Mouse (Mus musculus) MEL (cell line): ENCODE measurements around the gene Nek3. TPM values are rescaled to one million over a fixed set of nuclear protein-coding genes. Genes with fewer than 3 reads are reported as not detected.

Experiments used
- DNase-seq: peaks from one replicate; pipeline ENCODE4 v3.0.0; 2011; ENCODE audit warnings: low read depth, low spot score
- H3K27ac ChIP-seq: 2 replicates; pipeline ENCODE4 v1.5.1; 2012; ENCODE audit warnings: low read depth, mild to moderate bottlenecking, control low read depth, low read length, moderate library complexity; ENCODE audit not compliant: control insufficient read depth
- H3K27me3 ChIP-seq, 2 experiments: fragments of 150-350 bp in 1 of 2; sonication (generic) in 1 of 2; 2 replicates each; pipeline ENCODE4 v1.6.1; 2012; ENCODE audit warnings: low read length in 2 of 2, mild to moderate bottlenecking in 2 of 2, improper control_type of control experiment in 1 of 2, moderate library complexity in 1 of 2; ENCODE audit not compliant: insufficient read depth in 2 of 2, control insufficient read depth in 1 of 2
- H3K36me3 ChIP-seq, 2 experiments: 2 replicates each; pipeline ENCODE4 v1.6.1; 2012 to 2014; ENCODE audit warnings: low read length in 2 of 2, improper control_type of control experiment in 1 of 2, inconsistent platforms in 1 of 2, mild to moderate bottlenecking in 1 of 2; ENCODE audit not compliant: insufficient read depth in 2 of 2, control insufficient read depth in 1 of 2
- H3K4me1 ChIP-seq, 2 experiments: fragments of 150-350 bp in 1 of 2; sonication (generic) in 1 of 2; 2 replicates each; pipeline ENCODE4 v1.6.1; 2012; ENCODE audit warnings: low read length in 2 of 2, improper control_type of control experiment in 1 of 2, mild to moderate bottlenecking in 1 of 2; ENCODE audit not compliant: insufficient read depth in 2 of 2, control insufficient read depth in 1 of 2
- H3K4me3 ChIP-seq, 2 experiments: fragments of 150-350 bp in 1 of 2; sonication (generic) in 1 of 2; 2 replicates each; pipeline ENCODE4 v1.5.1; 2012; ENCODE audit warnings: low read depth in 2 of 2, low read length in 2 of 2, mild to moderate bottlenecking in 2 of 2, moderate library complexity in 2 of 2, control low read depth in 1 of 2, improper control_type of control experiment in 1 of 2; ENCODE audit not compliant: control insufficient read depth in 1 of 2, insufficient read depth in 1 of 2
- H3K79me2 ChIP-seq: 2 replicates; pipeline ENCODE4 v1.6.1; 2012; ENCODE audit warnings: mild to moderate bottlenecking, low read length, moderate library complexity; ENCODE audit not compliant: control insufficient read depth, poor library complexity, insufficient read depth
- H3K9ac ChIP-seq: 2 replicates; pipeline ENCODE4 v1.6.1; 2012; ENCODE audit warnings: low read depth, mild to moderate bottlenecking, control low read depth, low read length, moderate library complexity; ENCODE audit not compliant: control insufficient read depth, poor library complexity, severe bottlenecking
- H3K9me3 ChIP-seq: fragments of 150-350 bp; sonication (generic); replicated peaks from 2 replicates; pipeline ENCODE4 v1.6.1; 2012; ENCODE audit warnings: mild to moderate bottlenecking, low read length, improper control_type of control experiment, moderate library complexity; ENCODE audit not compliant: insufficient read depth
- CHD1 ChIP-seq: IDR thresholded peaks from 2 replicates; pipeline ENCODE4 v1.6.1; 2012; ENCODE audit warnings: low read depth, mild to moderate bottlenecking, inconsistent platforms, low read length, improper control_type of control experiment
- CTCF ChIP-seq, 3 experiments: IDR thresholded peaks in 2 of 3; conservative IDR thresholded peaks in 1 of 3; 2 replicates each; pipeline ENCODE4 v1.5.1; 2011 to 2012; ENCODE audit warnings: low read length in 3 of 3, low read depth in 2 of 3, mild to moderate bottlenecking in 2 of 3, improper control_type of control experiment in 1 of 3, inconsistent platforms in 1 of 3, mixed read lengths in 1 of 3, moderate library complexity in 1 of 3; ENCODE audit not compliant: control insufficient read depth in 1 of 3, insufficient read depth in 1 of 3, poor library complexity in 1 of 3, severe bottlenecking in 1 of 3
- ETS1 ChIP-seq: IDR thresholded peaks from 2 replicates; pipeline ENCODE4 v1.6.1; 2012; ENCODE audit warnings: low read depth, mild to moderate bottlenecking, inconsistent platforms, low read length, improper control_type of control experiment, moderate library complexity
- GATA1 ChIP-seq: IDR thresholded peaks from 2 replicates; pipeline ENCODE4 v1.6.1; 2011; ENCODE audit warnings: low read depth, low read length, improper control_type of control experiment
- KAT2A ChIP-seq: conservative IDR thresholded peaks from 2 replicates; pipeline ENCODE4 v1.6.1; 2012; ENCODE audit warnings: low read depth, low read length, improper control_type of control experiment, inconsistent platforms
- MAFK ChIP-seq: IDR thresholded peaks from 2 replicates; pipeline ENCODE4 v1.6.1; 2011; ENCODE audit warnings: low read depth, mild to moderate bottlenecking, low read length, improper control_type of control experiment, borderline replicate concordance
- MAX ChIP-seq: IDR thresholded peaks from 2 replicates; pipeline ENCODE4 v1.6.1; 2011; ENCODE audit warnings: low read length, improper control_type of control experiment
- MAZ ChIP-seq: IDR thresholded peaks from 2 replicates; pipeline ENCODE4 v1.6.1; 2012; ENCODE audit warnings: low read depth, mild to moderate bottlenecking, inconsistent platforms, low read length, improper control_type of control experiment
- MXI1 ChIP-seq: IDR thresholded peaks from 2 replicates; pipeline ENCODE4 v1.6.1; 2011; ENCODE audit warnings: mild to moderate bottlenecking, low read depth, low read length, improper control_type of control experiment
- MYC ChIP-seq: IDR thresholded peaks from 2 replicates; pipeline ENCODE4 v1.6.1; 2011; ENCODE audit warnings: low read depth, mild to moderate bottlenecking, low read length, improper control_type of control experiment, moderate library complexity
- POLR2AphosphoS2 ChIP-seq: IDR thresholded peaks from 2 replicates; pipeline ENCODE4 v1.6.1; 2011; ENCODE audit warnings: low read length, improper control_type of control experiment
- POLR2AphosphoS5 ChIP-seq: IDR thresholded peaks from 2 replicates; pipeline ENCODE4 v1.6.1; 2012; ENCODE audit warnings: low read depth, borderline replicate concordance, mild to moderate bottlenecking, inconsistent platforms, low read length, moderate library complexity, mixed read lengths
- RAD21 ChIP-seq: IDR thresholded peaks from 2 replicates; pipeline ENCODE4 v1.6.1; 2011; ENCODE audit warnings: mild to moderate bottlenecking, low read depth, low read length, improper control_type of control experiment
- RCOR1 ChIP-seq: IDR thresholded peaks from 2 replicates; pipeline ENCODE4 v1.6.1; 2012; ENCODE audit warnings: low read depth, mild to moderate bottlenecking, inconsistent platforms, low read length, improper control_type of control experiment
- TAL1 ChIP-seq: IDR thresholded peaks from 2 replicates; pipeline ENCODE4 v1.6.1; 2012; ENCODE audit warnings: mild to moderate bottlenecking, inconsistent platforms, low read length, moderate library complexity, mixed read lengths
- UBTF ChIP-seq: IDR thresholded peaks from 2 replicates; pipeline ENCODE4 v1.6.1; 2012; ENCODE audit warnings: low read depth, mild to moderate bottlenecking, inconsistent platforms, low read length, improper control_type of control experiment, moderate library complexity, borderline replicate concordance; ENCODE audit not compliant: insufficient read depth
- ZKSCAN1 ChIP-seq: IDR thresholded peaks from 2 replicates; pipeline ENCODE4 v1.6.1; 2012; ENCODE audit warnings: low read depth, mild to moderate bottlenecking, inconsistent platforms, low read length, improper control_type of control experiment, moderate library complexity
- ZNF384 ChIP-seq: IDR thresholded peaks from 2 replicates; pipeline ENCODE4 v1.6.1; 2012; ENCODE audit warnings: low read depth, mild to moderate bottlenecking, inconsistent platforms, low read length, improper control_type of control experiment
- polyA plus RNA-seq, 2 experiments: library from polyadenylated mRNA; stranded (reverse) in 1 of 2; unstranded in 1 of 2; fragments of >175 nt in 1 of 2; fragments of >200 nt in 1 of 2; gene quantifications; 2 replicates each; pipeline versions ENCODE4 v1.2.1 to v1.2.4; 2012; ENCODE audit warnings: low replicate concordance in 2 of 2, low read depth in 1 of 2; ENCODE audit not compliant: insufficient read length in 2 of 2, insufficient read depth in 1 of 2, missing spikeins in 1 of 2
- total RNA-seq: library from RNA; depleted of rRNA; stranded (reverse); fragments of 300-350 nt; gene quantifications from 2 replicates; pipeline ENCODE4 v1.2.3, GENCODE M21; 2012

Nek3 gene
- total and polyA plus RNA-seq, 3 experiments: 2.0 to 3.5 TPM; not detected in 1

DNA sequence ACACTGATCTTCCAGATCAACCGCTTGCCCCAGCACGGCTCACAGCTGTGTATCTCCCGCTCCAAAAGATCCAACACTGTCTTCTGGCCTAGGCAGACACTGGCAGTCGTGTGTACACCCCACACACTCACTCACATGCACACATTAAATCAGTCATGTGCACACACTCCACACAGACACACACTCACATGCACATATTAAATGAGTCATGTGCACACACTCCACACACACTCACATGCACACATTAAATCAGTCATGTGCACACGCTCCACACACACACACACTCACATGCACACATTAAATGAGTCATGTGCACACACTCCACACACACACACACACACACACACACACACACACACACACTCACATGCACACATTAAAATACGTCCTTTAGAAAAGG lies 31.7 kb upstream of the Nek3 start:
- H3K9ac ChIP-seq: no peak overlapping the region
- H3K79me2 ChIP-seq: peaks cover 8% of the 10 kb centered on the region
- no peak overlapping the region for H3K27ac ChIP-seq
- H3K9me3 ChIP-seq: no peaks in the 10 kb centered on the region
- no peak for DNase-seq
- H3K4me1 ChIP-seq: peaks cover 3 to 4% of the 10 kb centered on the region in 2 experiments; a peak in 2 of 4 replicates
- H3K4me3 ChIP-seq: no peak overlapping the region
- peaks cover 0 to 8% of the 10 kb centered on the region in 2 experiments; a peak in 3 of 4 replicates for H3K36me3 ChIP-seq
- H3K27me3 ChIP-seq: no peaks in the 10 kb centered on the region
- no peak for TF ChIP-seq ZKSCAN1
- peak; percentile 69; the same call in 1 of the 2 replicates for TF ChIP-seq POLR2AphosphoS5
- no peak for TF ChIP-seq RAD21
- TF ChIP-seq MXI1: no peak
- no peak for TF ChIP-seq UBTF
- TF ChIP-seq, all 39 proteins: peak for 1

DNA sequence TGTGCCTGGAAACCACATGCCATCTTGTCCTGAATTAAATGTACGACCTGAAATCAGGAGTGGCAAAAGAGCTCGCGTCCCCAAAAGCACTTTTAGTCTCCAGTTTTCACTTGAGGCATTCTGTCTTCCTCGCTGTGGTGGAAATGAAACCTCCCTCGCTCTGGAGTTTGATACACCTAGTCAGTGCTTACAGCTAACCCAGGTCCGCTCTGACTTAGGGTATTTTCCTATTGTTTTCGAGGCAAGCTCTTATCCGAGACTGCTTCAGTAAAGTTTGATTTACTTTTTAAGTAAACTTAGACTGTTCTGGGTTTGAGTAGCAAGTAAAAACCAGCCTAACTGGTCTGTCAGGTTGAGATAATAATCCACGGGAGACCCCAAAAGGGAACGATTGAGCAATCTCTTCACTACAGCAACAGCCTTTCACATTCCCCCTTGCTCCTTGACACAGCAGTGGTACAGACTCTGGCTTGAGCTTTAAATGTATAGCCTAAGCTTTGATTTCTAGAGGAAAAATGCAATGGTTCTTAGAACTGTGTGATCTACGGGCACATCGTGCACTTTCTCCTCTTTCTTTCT lies 27.3 kb upstream of the Nek3 start:
- peaks cover 11% of the 10 kb centered on the region for H3K79me2 ChIP-seq
- H3K4me1 ChIP-seq: peaks cover 8 to 10% of the 10 kb centered on the region in 2 experiments; a peak in 3 of 4 replicates
- H3K9me3 ChIP-seq: no peaks in the 10 kb centered on the region
- TF ChIP-seq CTCF (IDR thresholded peaks at IDR 0.05 in 2 of 3, conservative IDR thresholded peaks at IDR 0.05 in 1 of 3; ENCODE audit: control insufficient read depth in 1 of 3, insufficient read depth in 1 of 3, low read depth in 2 of 3, low read length in 3 of 3, poor library complexity in 1 of 3, severe bottlenecking in 1 of 3): no peak
- peak; percentile 43; the same call in 1 of the 2 replicates for TF ChIP-seq RCOR1
- TF ChIP-seq ETS1: no peak
- no peak for TF ChIP-seq UBTF
- TF ChIP-seq POLR2AphosphoS2: no peak
- peak; percentile 57; the same call in 1 of the 2 replicates for TF ChIP-seq MXI1
- no peak for TF ChIP-seq ZNF384
- TF ChIP-seq TAL1: 0 out of 2 replicates have a peak, but pooled peaks have one; percentile 5
- no peak for TF ChIP-seq MAX
- TF ChIP-seq MAZ: no peak
- TF ChIP-seq MYC: peak; percentile 23; the same call in 1 of the 2 replicates
- TF ChIP-seq CHD1: peak; percentile 67; the same call in 1 of the 2 replicates
- TF ChIP-seq MAFK: no peak
- TF ChIP-seq GATA1: no peak
- 0 out of 2 replicates have a peak, but pooled peaks have one; percentile 5 for TF ChIP-seq KAT2A
- H3K27me3 ChIP-seq: no peaks in the 10 kb centered on the region
- H3K27ac ChIP-seq: peak overlapping the region; percentile 63
- DNase-seq: peak; percentile 69
- H3K9ac ChIP-seq: peak overlapping the region; percentile 79
- peaks cover 0 to 13% of the 10 kb centered on the region in 2 experiments; a peak in 2 of 4 replicates for H3K36me3 ChIP-seq
- peak overlapping the region; percentile 72 to 99 for H3K4me3 ChIP-seq
